Mouse (Mus musculus) thymus, postnatal 0 days (tissue): ENCODE results near the gene Errfi1. TPM values are rescaled to one million over a fixed set of nuclear protein-coding genes. Genes with fewer than 3 reads are reported as not detected.

Source experiments
- DNase-seq: peaks from one replicate; pipeline ENCODE4 v3.0.0-alpha.2; 2015; ENCODE audit warnings: low spot score
- polyA plus RNA-seq: library from polyadenylated mRNA; unstranded; fragments of >200 nt; fragmentation: Nextera tagmentation; extraction: Ambion mirVana; gene quantifications from 2 replicates; pipeline ENCODE4 v1.2.1, GENCODE M21; 2015

Gene Errfi1
- polyA plus RNA-seq, 1 experiment from 2014 or later, result 16.7 TPM

DNA sequence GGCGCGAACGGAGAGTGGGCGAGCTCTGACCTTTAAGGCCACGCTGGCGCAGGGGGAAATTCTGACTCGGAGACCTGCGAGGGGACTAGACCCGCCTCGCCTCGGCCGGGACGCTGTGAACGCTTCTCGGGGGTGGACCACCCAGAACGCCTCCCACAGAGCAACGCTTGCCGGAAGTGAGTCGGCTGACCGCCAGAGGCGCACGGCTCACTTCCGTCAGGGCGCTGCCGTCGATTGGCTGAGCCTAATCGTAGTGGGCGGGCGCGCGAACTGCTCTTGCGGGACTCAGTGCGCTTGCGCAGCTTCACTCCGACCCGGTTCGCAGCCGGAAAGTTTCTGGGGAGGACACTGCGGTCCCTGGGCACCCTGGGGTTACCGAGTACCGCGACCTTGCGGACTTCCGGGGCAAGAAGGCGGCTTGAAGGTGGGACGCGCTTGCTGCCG lies 60.6 kb downstream of the Errfi1 start, which contains the start of the genes Park7 and Tnfrsf9:
Gene Park7, minus strand, starts transcription at position 148 of the 444 bp plus-strand sequence.
Gene Tnfrsf9, plus strand, starts transcription at position 273 of the 444 bp plus-strand sequence.
- DNase-seq, result peak; percentile 98

DNA sequence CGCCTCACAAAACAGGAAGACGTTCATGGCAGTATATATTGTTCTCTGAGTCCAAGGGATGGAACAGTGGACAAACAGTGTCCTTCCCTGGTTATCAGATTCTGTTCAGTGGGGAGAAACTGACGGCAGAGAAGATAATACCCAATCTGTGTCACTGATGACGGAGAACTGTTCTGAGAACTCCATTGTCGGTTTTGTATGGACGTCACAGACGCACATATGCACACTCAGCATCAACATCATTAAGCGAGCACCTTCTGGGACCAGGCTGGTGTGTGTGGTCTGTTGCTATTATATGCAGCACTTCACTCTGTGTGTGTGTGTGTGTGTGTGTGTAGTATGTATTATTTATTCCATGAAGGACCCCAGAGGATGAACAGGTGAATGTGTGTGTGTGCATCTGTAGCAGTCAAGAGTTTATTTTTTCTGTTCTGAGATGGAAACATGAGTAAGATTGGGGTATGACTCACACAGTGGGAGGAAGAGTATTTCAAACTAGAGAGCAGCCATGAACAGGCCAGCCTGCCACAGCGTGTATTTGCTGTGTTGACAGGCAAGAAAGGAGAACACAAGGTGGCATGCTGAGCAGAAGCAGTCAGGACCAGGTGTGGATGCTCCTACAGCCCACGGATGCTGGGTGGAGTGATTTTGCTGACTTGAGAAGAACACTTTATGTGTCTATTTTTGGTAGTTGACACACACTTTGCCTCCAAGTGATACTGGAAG lies 61.6 kb downstream of the Errfi1 start:
- DNase-seq, result no peak

DNA sequence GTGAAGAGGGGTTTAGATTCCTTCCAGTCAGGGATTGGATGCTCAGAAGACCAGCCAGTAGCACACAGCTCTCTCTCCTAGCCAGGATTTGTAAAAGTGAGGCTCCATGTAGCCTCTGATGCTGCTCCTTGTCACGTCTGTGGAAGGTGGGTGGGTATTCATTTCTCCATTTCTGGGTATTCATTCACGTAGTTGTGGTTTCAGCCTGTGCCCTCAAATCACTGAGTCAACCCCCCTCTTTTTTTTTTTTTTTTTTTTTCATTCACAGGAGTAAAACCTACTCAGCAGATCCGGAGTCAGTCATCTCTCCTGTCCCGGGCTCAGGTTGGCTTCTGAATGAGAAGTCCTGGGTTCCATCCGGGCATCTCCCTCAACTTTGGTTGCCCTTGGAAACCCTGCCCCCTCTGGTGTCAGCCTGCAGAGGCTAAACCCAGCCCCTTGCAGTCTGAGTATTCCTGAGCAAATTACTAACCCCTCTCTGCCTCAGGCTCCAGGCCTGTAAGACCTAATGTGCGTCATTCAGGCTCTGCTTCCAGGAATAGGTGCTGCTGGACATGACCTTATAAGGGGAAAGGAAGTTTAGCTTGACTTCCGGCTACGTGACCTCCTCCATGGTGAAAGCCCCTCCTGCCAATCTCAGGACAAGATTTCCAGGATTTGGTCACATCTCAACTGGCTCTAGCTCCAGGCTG lies 63.8 kb downstream of the Errfi1 start:
- no peak for DNase-seq

Other genes starting within 250 kb of the Errfi1 start
- gene Slc45a1, start 201.7 kb upstream of the Errfi1 start, polyA plus RNA-seq, result not detected in 2 replicates
- 509 and 526 TPM in 2 replicates for gene Park7, start 60.5 kb downstream of the Errfi1 start, polyA plus RNA-seq
- gene Tnfrsf9, start 60.6 kb downstream of the Errfi1 start, polyA plus RNA-seq, result 8.5 and 9.6 TPM in 2 replicates
- 0.47 TPM in 1 of 2 replicates, not detected in the other for gene Uts2, start 143.2 kb downstream of the Errfi1 start, polyA plus RNA-seq
- gene Per3, start 190.7 kb downstream of the Errfi1 start, polyA plus RNA-seq, result 2.5 and 2.8 TPM in 2 replicates
- 65.1 and 73.3 TPM in 2 replicates for gene Vamp3, start 204.0 kb downstream of the Errfi1 start, polyA plus RNA-seq
- not detected in 2 replicates for gene Gm13090, start 235.7 kb downstream of the Errfi1 start, polyA plus RNA-seq